Mouse (Mus musculus) liver, embryonic 11.5 days (tissue): Measurements from ENCODE around the gene Exoc4. TPM values are rescaled to one million over a fixed set of nuclear protein-coding genes. Genes with fewer than 3 reads are reported as not detected.

Experiments
- ATAC-seq: fragments of 200-750 bp; cut with Nextera tagmentation; replicated peaks from 2 replicates; pipeline ENCODE4 v1.8.0; 2017; ENCODE audit warnings: moderate number of reproducible peaks, mild to moderate bottlenecking, moderate TSS enrichment, moderate library complexity; ENCODE audit not compliant: low FRiP score
- DNase-seq: peaks from one replicate; pipeline ENCODE4 v3.0.0-alpha.2; 2017; ENCODE audit warnings: low spot score
- H3K27ac ChIP-seq: fragments of 300-500 bp; sonication (generic); 2 replicates; pipeline ENCODE4 v1.5.1; 2014; ENCODE audit warnings: mild to moderate bottlenecking, low read depth, low read length, control low read depth
- H3K27me3 ChIP-seq: fragments of 300-500 bp; sonication (generic); replicated peaks from 2 replicates; pipeline ENCODE4 v1.6.1; 2014; ENCODE audit warnings: low read length, mixed read lengths; ENCODE audit not compliant: control insufficient read depth, insufficient read depth
- H3K36me3 ChIP-seq: fragments of 300-500 bp; sonication (generic); 2 replicates; pipeline ENCODE4 v1.6.1; 2014; ENCODE audit warnings: mild to moderate bottlenecking, low read length, moderate library complexity, mixed read lengths; ENCODE audit not compliant: control insufficient read depth, insufficient read depth
- H3K4me1 ChIP-seq: fragments of 300-500 bp; sonication (generic); replicated peaks from 2 replicates; pipeline ENCODE4 v1.6.1; 2014; ENCODE audit warnings: low read length, mixed read lengths; ENCODE audit not compliant: control insufficient read depth, insufficient read depth
- H3K4me2 ChIP-seq: fragments of 300-500 bp; sonication (generic); 2 replicates; pipeline ENCODE4 v1.6.1; 2014; ENCODE audit warnings: mild to moderate bottlenecking, control low read depth, moderate library complexity
- H3K4me3 ChIP-seq: fragments of 300-500 bp; sonication (generic); 2 replicates; pipeline ENCODE4 v1.5.1; 2014; ENCODE audit warnings: low read depth, low read length, control low read depth
- H3K9ac ChIP-seq: fragments of 300-500 bp; sonication (generic); 2 replicates; pipeline ENCODE4 v1.6.1; 2014; ENCODE audit warnings: low read depth, low read length, control low read depth
- H3K9me3 ChIP-seq: fragments of 300-500 bp; sonication (generic); 2 replicates; pipeline ENCODE4 v1.6.1; 2016; ENCODE audit warnings: low read length, inconsistent platforms, mixed read lengths; ENCODE audit not compliant: control insufficient read depth
- WGBS: fragments of 180-500 bp; shearing (Covaris S2); extraction: QIAGEN DNeasy Blood & Tissue Kit; methylation state at CpG from one replicate; pipeline ENCODE4 v1.1.7; 2014; 5-methylcytosine and 5-hydroxymethylcytosine counted together
- polyA plus RNA-seq: library from polyadenylated mRNA; unstranded; fragments of >200 nt; fragmentation: Nextera tagmentation; extraction: Ambion mirVana; gene quantifications from 2 replicates; pipeline ENCODE4 v1.2.1, GENCODE M21; 2014

Exoc4 gene
- polyA plus RNA-seq, 1 experiment from 2014 or later: 20.9 TPM

DNA sequence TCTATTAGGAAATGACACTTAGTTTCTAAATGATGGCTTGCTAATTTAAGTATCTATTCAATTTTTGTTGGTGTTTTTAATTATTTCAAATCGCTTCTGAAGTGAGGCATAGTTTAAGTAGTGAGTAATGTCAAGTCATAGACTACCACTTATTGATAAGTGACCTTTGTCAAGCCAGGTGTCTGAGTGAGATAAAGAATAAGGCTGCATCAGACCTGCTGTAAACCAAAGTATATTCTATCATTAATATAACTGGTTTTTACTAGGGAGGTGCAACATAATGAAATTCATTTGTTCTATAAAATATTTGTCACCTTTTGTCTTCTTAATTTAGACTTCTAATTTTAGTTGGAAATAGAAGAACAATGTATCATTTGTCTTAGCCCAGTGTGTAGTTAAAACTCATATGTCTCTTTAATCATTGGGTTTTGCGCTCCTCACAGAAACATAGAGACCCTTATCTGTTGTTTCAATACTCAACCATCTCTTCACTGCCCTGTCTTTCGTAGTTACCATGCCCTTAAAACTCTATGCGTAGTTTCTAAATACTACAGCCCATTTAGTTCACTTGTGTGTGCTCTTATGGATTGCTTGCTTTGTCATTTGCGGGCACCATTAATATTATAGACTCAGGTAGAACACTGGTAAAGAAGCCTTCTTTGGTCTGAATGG lies 217.4 kb downstream of the Exoc4 start:
- WGBS: 57% methylated on average over 5 of the region's 5 CpGs
- Histone ChIP-seq H3K27me3 (no peaks in the 10 kb centered on the region), H3K4me3 (no peak overlapping the region), H3K4me2 (peak overlapping the region; percentile 44), H3K27ac (no peak overlapping the region; the same call in 1 of the 2 replicates), H3K9me3 (no peaks in the 10 kb centered on the region), H3K36me3 (no peaks in the 10 kb centered on the region; the same call in 1 of the 2 replicates), H3K9ac (no peak overlapping the region), H3K4me1 (peaks cover 8% of the 10 kb centered on the region; the same call in 1 of the 2 replicates)
- ATAC-seq (peak; percentile 94), DNase-seq (no peak)

- no peaks in the 10 kb centered on the region for H3K36me3 ChIP-seq
- no peaks in the 10 kb centered on the region for H3K9me3 ChIP-seq
- H3K9ac ChIP-seq: no peak overlapping the region
- WGBS: 91% methylated on average over 5 of the region's 5 CpGs
- no peak overlapping the region for H3K4me2 ChIP-seq
- no peak overlapping the region for H3K4me3 ChIP-seq
- ATAC-seq (no peak), DNase-seq (no peak)
- H3K4me1 ChIP-seq: peaks cover 8% of the 10 kb centered on the region; the same call in 1 of the 2 replicates
- no peak overlapping the region for H3K27ac ChIP-seq
- H3K27me3 ChIP-seq: no peaks in the 10 kb centered on the region
Measured at GRCm38 (mm10) chr6:33468480-33468879, 219.6 kb downstream of the Exoc4 start.

- H3K4me1 ChIP-seq: no peaks in the 10 kb centered on the region
- no peaks in the 10 kb centered on the region for H3K36me3 ChIP-seq
- ATAC-seq (peak; percentile 29), DNase-seq (no peak)
- H3K4me2 ChIP-seq: no peak overlapping the region
- no peaks in the 10 kb centered on the region for H3K9me3 ChIP-seq
- H3K4me3 ChIP-seq: no peak overlapping the region
- H3K9ac ChIP-seq: no peak overlapping the region
- no peaks in the 10 kb centered on the region for H3K27me3 ChIP-seq
- 77% methylated on average over 2 of the region's 2 CpGs for WGBS
- H3K27ac ChIP-seq: no peak overlapping the region
Measured at GRCm38 (mm10) chr6:33476134-33476533, 227.2 kb downstream of the Exoc4 start.

GRCm38 (mm10) chr6:33484568-33484967 lies 235.7 kb downstream of the Exoc4 start:
- WGBS: 84% methylated on average over 9 of the region's 9 CpGs
- Histone ChIP-seq H3K9ac (no peak overlapping the region), H3K4me2 (no peak overlapping the region), H3K36me3 (no peaks in the 10 kb centered on the region), H3K27me3 (no peaks in the 10 kb centered on the region), H3K4me1 (no peaks in the 10 kb centered on the region), H3K27ac (no peak overlapping the region), H3K9me3 (no peaks in the 10 kb centered on the region), H3K4me3 (no peak overlapping the region)
- ATAC-seq (no peak), DNase-seq (no peak)

DNA sequence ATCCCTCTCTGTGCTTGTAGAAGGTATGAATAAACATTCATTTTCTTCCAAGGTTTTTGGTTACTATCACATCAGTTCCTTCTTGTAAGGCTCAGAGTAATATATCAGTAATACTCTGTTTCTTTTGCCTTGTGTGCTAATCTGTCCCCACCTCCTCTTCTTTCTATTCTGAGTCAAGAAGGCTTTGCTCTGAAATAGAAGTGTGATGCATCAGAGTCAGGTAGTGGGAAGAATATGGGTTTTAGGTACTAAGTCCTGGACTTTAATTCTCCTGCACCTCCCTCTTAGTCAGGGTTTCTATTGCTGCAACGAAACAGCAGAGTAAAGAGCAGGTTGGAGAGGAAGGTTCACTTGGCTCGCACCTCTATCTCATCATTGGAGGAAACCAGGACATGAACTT lies 240.9 kb downstream of the Exoc4 start:
- no peak for ATAC-seq
- no peaks in the 10 kb centered on the region for H3K27me3 ChIP-seq
- H3K4me3 ChIP-seq: no peak overlapping the region
- H3K27ac ChIP-seq: no peak overlapping the region
- no peak overlapping the region for H3K9ac ChIP-seq
- H3K9me3 ChIP-seq: no peaks in the 10 kb centered on the region
- 93% methylated on average over 2 of the region's 2 CpGs for WGBS
- no peak for DNase-seq
- no peaks in the 10 kb centered on the region for H3K36me3 ChIP-seq
- H3K4me1 ChIP-seq: no peaks in the 10 kb centered on the region
- H3K4me2 ChIP-seq: no peak overlapping the region

DNA sequence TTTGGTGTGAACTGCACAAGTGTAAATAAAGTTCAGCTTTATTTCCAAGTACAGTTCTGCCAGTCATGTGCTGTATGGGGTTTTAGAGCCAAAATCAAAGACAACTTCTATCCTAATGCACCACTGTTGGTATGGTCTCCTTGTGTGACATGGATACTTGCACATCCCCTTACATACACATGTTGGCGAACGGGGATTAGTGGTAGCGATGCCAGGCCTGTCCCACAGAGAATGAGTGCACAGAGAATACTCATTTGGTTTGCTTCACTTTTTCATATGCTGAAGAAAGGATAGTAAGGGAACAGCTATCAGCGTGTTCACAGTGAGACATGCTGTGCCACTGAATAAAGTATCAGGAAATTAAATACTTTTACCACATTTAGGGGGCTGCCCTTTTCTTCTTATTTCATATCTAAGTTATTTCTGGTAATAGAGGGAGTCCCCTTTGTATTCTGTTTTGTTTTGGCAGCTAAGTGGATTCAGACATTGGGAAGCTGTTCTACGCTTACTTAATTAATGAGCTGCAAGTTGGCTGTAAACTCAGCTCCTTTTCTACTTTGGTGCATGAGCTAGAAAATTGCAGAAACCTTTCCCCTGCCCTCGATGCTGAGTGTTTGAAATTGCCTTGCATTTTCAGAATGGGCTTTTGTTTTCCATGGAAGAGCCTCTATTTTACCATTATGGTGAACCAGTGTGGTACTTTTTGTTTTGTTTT lies 247.4 kb downstream of the Exoc4 start:
- Histone ChIP-seq H3K4me2 (no peak overlapping the region), H3K9me3 (no peaks in the 10 kb centered on the region), H3K27me3 (no peaks in the 10 kb centered on the region), H3K4me3 (no peak overlapping the region), H3K4me1 (no peaks in the 10 kb centered on the region), H3K9ac (no peak overlapping the region), H3K27ac (no peak overlapping the region), H3K36me3 (no peaks in the 10 kb centered on the region)
- DNase-seq (no peak), ATAC-seq (no peak)
- WGBS: 84% methylated on average over 6 of the region's 6 CpGs

DNA sequence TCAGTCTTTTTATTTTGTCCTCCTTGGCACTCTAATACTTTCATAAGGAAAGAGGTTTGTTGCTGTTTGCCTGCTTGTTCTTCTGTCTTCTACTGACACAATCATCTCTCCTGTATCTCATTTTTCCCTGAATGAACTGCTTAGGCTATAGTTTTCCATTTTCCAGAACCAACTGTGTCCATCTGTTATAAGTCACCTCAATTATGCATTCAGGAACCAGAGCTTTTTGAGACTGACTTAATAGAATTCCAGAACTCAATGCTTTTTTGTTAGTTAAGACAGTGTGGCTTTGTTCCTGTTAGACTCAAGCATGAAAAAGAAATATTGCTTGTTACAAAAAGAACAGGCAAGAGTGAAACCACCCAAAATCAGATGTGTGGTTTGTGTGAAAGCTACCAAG lies 248.5 kb downstream of the Exoc4 start:
- H3K27ac ChIP-seq: no peak overlapping the region
- no peaks in the 10 kb centered on the region for H3K9me3 ChIP-seq
- ATAC-seq (no peak), DNase-seq (no peak)
- H3K4me2 ChIP-seq: no peak overlapping the region
- H3K36me3 ChIP-seq: no peaks in the 10 kb centered on the region
- no peaks in the 10 kb centered on the region for H3K4me1 ChIP-seq
- H3K27me3 ChIP-seq: no peaks in the 10 kb centered on the region
- no peak overlapping the region for H3K9ac ChIP-seq
- H3K4me3 ChIP-seq: no peak overlapping the region

DNA sequence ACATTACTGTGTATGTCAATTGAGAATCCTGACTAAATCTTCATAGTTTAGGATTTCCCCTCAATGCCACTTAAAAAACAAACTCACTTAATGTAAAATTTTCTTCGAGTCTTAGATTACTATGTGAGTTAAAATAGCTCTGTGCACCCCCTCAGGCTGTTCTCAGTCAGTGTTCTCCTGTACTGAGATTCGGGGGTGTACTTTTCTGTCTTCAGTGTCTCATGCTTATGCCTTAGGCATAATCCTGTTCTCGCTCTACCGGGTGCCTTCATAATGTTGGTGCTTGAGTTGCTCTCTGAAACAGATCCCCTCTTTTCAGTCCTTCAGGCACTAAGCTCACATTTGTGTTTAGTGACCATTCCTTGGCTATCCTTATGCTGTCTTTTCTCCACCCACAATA lies 253.5 kb downstream of the Exoc4 start:
- no peaks in the 10 kb centered on the region for H3K36me3 ChIP-seq
- H3K4me3 ChIP-seq: no peak overlapping the region
- DNase-seq (no peak), ATAC-seq (no peak)
- 91% methylated on average over 4 of the region's 4 CpGs for WGBS
- no peaks in the 10 kb centered on the region for H3K9me3 ChIP-seq
- H3K9ac ChIP-seq: no peak overlapping the region
- H3K27me3 ChIP-seq: no peaks in the 10 kb centered on the region
- H3K27ac ChIP-seq: no peak overlapping the region
- H3K4me2 ChIP-seq: no peak overlapping the region
- H3K4me1 ChIP-seq: no peaks in the 10 kb centered on the region

GRCm38 (mm10) chr6:33503381-33503780 lies 254.5 kb downstream of the Exoc4 start:
- no peak overlapping the region for H3K9ac ChIP-seq
- 68% methylated on average over 3 of the region's 3 CpGs for WGBS

More at GRCm38 (mm10) chr6:33503381-33503780, 254.5 kb downstream of the Exoc4 start:
- no peaks in the 10 kb centered on the region for H3K9me3 ChIP-seq
- ATAC-seq (no peak), DNase-seq (no peak)
- no peak overlapping the region for H3K27ac ChIP-seq
- no peaks in the 10 kb centered on the region for H3K4me1 ChIP-seq
- H3K4me3 ChIP-seq: no peak overlapping the region
- H3K27me3 ChIP-seq: no peaks in the 10 kb centered on the region
- H3K4me2 ChIP-seq: no peak overlapping the region
- H3K36me3 ChIP-seq: no peaks in the 10 kb centered on the region
